13 mouse cellular contexts compared by ENCODE assay signal in the genomic region with DNA sequence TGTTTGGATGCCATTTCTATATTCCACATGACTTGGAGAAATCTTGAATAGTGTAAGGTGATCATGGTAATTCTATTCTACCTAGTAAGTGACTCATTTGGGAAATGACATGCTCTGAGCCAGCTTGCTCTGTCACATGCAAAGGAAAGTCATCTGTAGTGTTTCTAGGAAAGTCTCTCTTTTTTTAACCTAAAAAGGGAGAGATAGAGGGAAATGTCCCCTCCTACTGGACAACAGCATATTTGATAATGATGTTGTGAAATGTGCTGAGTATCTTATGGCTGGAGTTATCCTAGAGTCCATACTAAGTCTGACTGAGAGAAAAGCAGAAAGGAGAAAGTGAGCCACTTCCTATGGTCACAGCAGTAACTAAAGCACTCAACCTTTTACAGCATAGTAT. TPM values are rescaled to one million over a fixed set of nuclear protein-coding genes. Genes with fewer than 3 reads are reported as not detected.
DNase-seq lines count a peak whose midpoint lies in the region; ATAC-seq and TF ChIP-seq lines count a peak whose summit lies in the region.
"Had no signal": no experiment of that assay in that cellular context is flagged by ENCODE, and none has a peak within 500 bp of the region (broad histone marks: within the 10 kb centered on the region; RNA-seq: fewer than 3 reads in every experiment).

No protein-coding gene starts in this region.

- H3K27me3 ChIP-seq in forebrain, postnatal 0 days (ENCODE audit: insufficient read depth, low read length) = no peaks in the 10 kb centered on the region
- H3K27me3 ChIP-seq in forebrain, embryonic 14.5 days (replicated peaks; ENCODE audit: control insufficient read depth, insufficient read depth, low read length) = no peaks in the 10 kb centered on the region
- H3K27me3 ChIP-seq in liver, embryonic 15.5 days = no peaks in the 10 kb centered on the region
- H3K27me3 ChIP-seq in neural tube, embryonic 15.5 days (replicated peaks) = no peaks in the 10 kb centered on the region
- H3K27me3 ChIP-seq: midbrain, embryonic 13.5 days had no signal

- H3K9ac ChIP-seq in forebrain, postnatal 0 days = no peak overlapping the region
- no peak overlapping the region for H3K9ac ChIP-seq in forebrain, embryonic 14.5 days (ENCODE audit: low read length)
- H3K9ac ChIP-seq in liver, embryonic 15.5 days = no peak overlapping the region
- H3K9ac ChIP-seq in neural tube, embryonic 15.5 days (replicated peaks) = no peak overlapping the region
- H3K9ac ChIP-seq: midbrain, embryonic 13.5 days had no signal

- intact Hi-C loops in left cerebral cortex, adult 2 months (cut with DNase I) = no loop called here

- no peak overlapping the region for H3K27ac ChIP-seq in forebrain, postnatal 0 days (ENCODE audit: low read depth, low read length)
- no peak overlapping the region for H3K27ac ChIP-seq in forebrain, embryonic 14.5 days (ENCODE audit: low read depth, low read length)
- H3K27ac ChIP-seq in left cerebral cortex, adult 2 months = no peak overlapping the region
- H3K27ac ChIP-seq in liver, embryonic 15.5 days (replicated peaks) = 0 out of 2 replicates have a peak overlapping the region, but pooled peaks have one; percentile 10
- no peak overlapping the region for H3K27ac ChIP-seq in neural tube, embryonic 15.5 days (replicated peaks)
- H3K27ac ChIP-seq: midbrain, embryonic 13.5 days had no signal

- no peak overlapping the region for H3K4me3 ChIP-seq in forebrain, postnatal 0 days (ENCODE audit: low read depth, low read length)
- no peak overlapping the region for H3K4me3 ChIP-seq in forebrain, embryonic 14.5 days (ENCODE audit: low read depth, low read length)
- no peak overlapping the region for H3K4me3 ChIP-seq in left cerebral cortex, adult 2 months
- no peak overlapping the region for H3K4me3 ChIP-seq in liver, embryonic 15.5 days (replicated peaks)
- no peak overlapping the region for H3K4me3 ChIP-seq in neural tube, embryonic 15.5 days (replicated peaks)
- H3K4me3 ChIP-seq: midbrain, embryonic 13.5 days had no signal

- no peaks in the 10 kb centered on the region for H3K9me3 ChIP-seq in forebrain, postnatal 0 days (ENCODE audit: low read length)
- no peaks in the 10 kb centered on the region for H3K9me3 ChIP-seq in forebrain, embryonic 14.5 days (replicated peaks; ENCODE audit: control insufficient read depth, low read length)
- no peaks in the 10 kb centered on the region for H3K9me3 ChIP-seq in liver, embryonic 15.5 days (replicated peaks)
- H3K9me3 ChIP-seq in neural tube, embryonic 15.5 days (replicated peaks) = no peaks in the 10 kb centered on the region
- H3K9me3 ChIP-seq: midbrain, embryonic 13.5 days had no signal

- no peaks in the 10 kb centered on the region for H3K36me3 ChIP-seq in forebrain, postnatal 0 days (ENCODE audit: insufficient read depth)
- H3K36me3 ChIP-seq in forebrain, embryonic 14.5 days (ENCODE audit: control insufficient read depth, insufficient read depth, low read length) = no peaks in the 10 kb centered on the region
- H3K36me3 ChIP-seq in liver, embryonic 15.5 days (replicated peaks) = no peaks in the 10 kb centered on the region
- no peaks in the 10 kb centered on the region for H3K36me3 ChIP-seq in neural tube, embryonic 15.5 days
- H3K36me3 ChIP-seq: midbrain, embryonic 13.5 days had no signal

- TF ChIP-seq CTCF in forebrain, postnatal 0 days (IDR thresholded peaks at IDR 0.05; ENCODE audit: low read depth) = 0 out of 2 replicates have a peak, but pooled peaks have one; percentile 7
- TF ChIP-seq CTCF in left cerebral cortex, adult 2 months (IDR thresholded peaks at IDR 0.05) = peak; percentile 23

- no peak for DNase-seq in forebrain, postnatal 0 days
- DNase-seq in forebrain, embryonic 14.5 days (ENCODE audit: low spot score) = no peak
- no peak for DNase-seq in left cerebral cortex, adult 2 months (ENCODE audit: extremely low spot score in 1 of 2, low spot score in 2 of 2)
- no peak for DNase-seq in left cerebral cortex, adult 18-20 months (ENCODE audit: low spot score in 2 of 2)
- peak; percentile 78 for DNase-seq in NIH3T3 (ENCODE audit: low read depth)
- DNase-seq in cerebellum, adult 11-12 months = no peak
- DNase-seq: adrenal gland, adult 2 months; heart, adult 18-20 months; kidney, adult 2 months had no signal

- H3K4me1 ChIP-seq in forebrain, postnatal 0 days (ENCODE audit: insufficient read depth) = no peaks in the 10 kb centered on the region
- H3K4me1 ChIP-seq in forebrain, embryonic 14.5 days (ENCODE audit: control insufficient read depth, insufficient read depth, low read length) = peaks cover 19% of the 10 kb centered on the region
- peaks cover 27% of the 10 kb centered on the region for H3K4me1 ChIP-seq in liver, embryonic 15.5 days (replicated peaks)
- peaks cover 19% of the 10 kb centered on the region for H3K4me1 ChIP-seq in neural tube, embryonic 15.5 days

- no peak overlapping the region for H3K4me2 ChIP-seq in forebrain, postnatal 0 days (ENCODE audit: low read depth)
- no peak overlapping the region for H3K4me2 ChIP-seq in forebrain, embryonic 14.5 days (ENCODE audit: low read length)
- no peak overlapping the region for H3K4me2 ChIP-seq in liver, embryonic 15.5 days
- H3K4me2 ChIP-seq in neural tube, embryonic 15.5 days = no peak overlapping the region
- H3K4me2 ChIP-seq: midbrain, embryonic 13.5 days had no signal

- no peak for ATAC-seq in forebrain, postnatal 0 days
- no peak for ATAC-seq in forebrain, embryonic 14.5 days
- no peak for ATAC-seq in liver, embryonic 15.5 days (ENCODE audit: insufficient read depth)
- no peak for ATAC-seq in neural tube, embryonic 15.5 days (ENCODE audit: low FRiP score)
- ATAC-seq: forebrain, embryonic 16.5 days; midbrain, embryonic 13.5 days had no signal

RNA-seq across cellular contexts. Expression of a gene that starts 44.8 kb away (rescaled TPM):
- total RNA-seq in forebrain, postnatal 0 days (2014; rRNA removed) = 27.5 and 29.1 TPM in 2 replicates
- 5.6 and 6.9 TPM in 2 replicates for polyA plus RNA-seq in forebrain, postnatal 0 days (2015; fragmentation: Nextera tagmentation; extraction: Ambion mirVana)
- polyA plus RNA-seq in forebrain, embryonic 14.5 days (2014; fragmentation: Nextera tagmentation; extraction: Ambion mirVana) = 9.2 and 10.6 TPM in 2 replicates
- total RNA-seq in left cerebral cortex, adult 2 months (2021) = 10 to 100 TPM; 47.8 to 51.3 TPM
- 10 to 100 TPM; 47.4 to 53.5 TPM for total RNA-seq in left cerebral cortex, adult 18-20 months (2021)
- polyA plus RNA-seq in liver, embryonic 15.5 days (2015; fragmentation: Nextera tagmentation; extraction: Ambion mirVana) = 3.5 and 3.6 TPM in 2 replicates
- polyA plus RNA-seq in neural tube, embryonic 15.5 days (2015; fragmentation: Nextera tagmentation; extraction: Ambion mirVana) = 9.1 and 9.4 TPM in 2 replicates
